15 mouse cellular contexts compared by ENCODE assay signal in the genomic region with DNA sequence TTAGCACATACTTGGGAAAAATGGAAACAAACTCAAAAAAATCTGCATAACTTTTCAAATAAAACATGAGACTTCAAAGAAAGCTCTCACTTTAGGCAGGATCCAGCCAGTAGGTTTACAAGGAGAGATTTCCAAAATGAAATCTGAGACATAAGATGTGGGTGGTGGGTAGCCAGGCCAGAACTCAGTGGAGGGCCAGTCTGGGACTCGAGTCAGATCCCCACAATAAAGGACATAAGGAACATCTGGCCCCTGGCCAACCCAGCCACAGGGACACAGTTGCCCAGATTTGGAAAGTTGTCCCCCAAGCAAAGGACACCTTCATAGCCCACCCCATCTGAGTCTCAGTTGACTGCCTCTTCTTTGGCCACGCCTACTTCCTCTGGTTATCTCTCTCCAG.
"Had no signal": no experiment of that assay in that cellular context is flagged by ENCODE, and none has a peak within 500 bp of the region (broad histone marks: within the 10 kb centered on the region; RNA-seq: fewer than 3 reads in every experiment).

No protein-coding gene starts in this region.

- H3K9me3 ChIP-seq: neural tube, embryonic 15.5 days; stomach, embryonic 15.5 days had no signal

- DNase-seq: retina, postnatal 1 day; right cerebral cortex, adult 18-20 months; right cerebral cortex, postnatal 14 days; right cerebral cortex, postnatal 25 days; right cerebral cortex, postnatal 4 days; spleen, adult 18-20 months; thymus, adult 18-20 months; thymus, adult 2 months; thymus, postnatal 14 days; thymus, postnatal 25 days; thymus, postnatal 36 days; thymus, postnatal 4 days had no signal

- H3K27ac ChIP-seq: neural tube, embryonic 15.5 days; stomach, embryonic 15.5 days; stomach, postnatal 0 days had no signal

- H3K4me1 ChIP-seq: neural tube, embryonic 15.5 days; stomach, embryonic 15.5 days had no signal

- H3K4me3 ChIP-seq: neural tube, embryonic 15.5 days; stomach, embryonic 15.5 days had no signal

- H3K27me3 ChIP-seq: neural tube, embryonic 15.5 days; stomach, embryonic 15.5 days had no signal

- H3K36me3 ChIP-seq: neural tube, embryonic 15.5 days; stomach, embryonic 15.5 days had no signal

- H3K9ac ChIP-seq: neural tube, embryonic 15.5 days; stomach, embryonic 15.5 days had no signal

- H3K4me2 ChIP-seq: neural tube, embryonic 15.5 days; stomach, embryonic 15.5 days had no signal
